Mouse (Mus musculus) spleen, embryonic (tissue): ENCODE measurements around the gene Lpin2.

Source experiments
- CTCF ChIA-PET: fragments of 350-600 bp; sonication (Branson Sonifier 250); formaldehyde crosslinking; loops from one replicate; lab custom pipeline; 2022; lab: Charles Lee

The Lpin2 gene

GRCm38 (mm10) chr17:71227128-71227895 lies 45.0 kb downstream of the Lpin2 start:
- CTCF ChIA-PET: no interaction called here

- CTCF ChIA-PET: interaction anchor here (1.2 kb wide), 1 partner anchor 133 kb away, joined by 4 read pairs; no protein-coding TSS in a partner anchor
Measured at GRCm38 (mm10) chr17:71228651-71229050, 46.3 kb downstream of the Lpin2 start.

- CTCF ChIA-PET: interaction anchor here (0.6 kb wide), 1 partner anchor 254 kb away, joined by 3 read pairs; no protein-coding TSS in a partner anchor
Measured at GRCm38 (mm10) chr17:71230108-71230709, 47.8 kb downstream of the Lpin2 start.

- CTCF ChIA-PET: no interaction called here
Measured at GRCm38 (mm10) chr17:71231998-71232397, 49.6 kb downstream of the Lpin2 start.

- CTCF ChIA-PET: interaction anchor here (0.6 kb wide), 1 partner anchor 143 kb away, joined by 6 read pairs; no protein-coding TSS in a partner anchor
Measured at GRCm38 (mm10) chr17:71233210-71233609, 50.9 kb downstream of the Lpin2 start.

GRCm38 (mm10) chr17:71234041-71234594 lies 51.8 kb downstream of the Lpin2 start:
- CTCF ChIA-PET: no interaction called here

GRCm38 (mm10) chr17:71235229-71235958 lies 53.0 kb downstream of the Lpin2 start:
- CTCF ChIA-PET: no interaction called here

GRCm38 (mm10) chr17:71238494-71238893 lies 56.1 kb downstream of the Lpin2 start:
- CTCF ChIA-PET: interaction anchor here (0.6 kb wide), 1 partner anchor 313 kb away, joined by 3 read pairs; no protein-coding TSS in a partner anchor

GRCm38 (mm10) chr17:71240811-71241210 lies 58.5 kb downstream of the Lpin2 start:
- CTCF ChIA-PET: no interaction called here

GRCm38 (mm10) chr17:71242666-71243065 lies 60.3 kb downstream of the Lpin2 start:
- CTCF ChIA-PET: no interaction called here

GRCm38 (mm10) chr17:71245133-71245532 lies 62.8 kb downstream of the Lpin2 start:
- CTCF ChIA-PET: no interaction called here

GRCm38 (mm10) chr17:71246022-71246421 lies 63.7 kb downstream of the Lpin2 start:
- CTCF ChIA-PET: no interaction called here

- CTCF ChIA-PET: no interaction called here
Measured at GRCm38 (mm10) chr17:71248963-71249362, 66.6 kb downstream of the Lpin2 start.

GRCm38 (mm10) chr17:71250046-71250445 lies 67.7 kb downstream of the Lpin2 start:
- CTCF ChIA-PET: no interaction called here

GRCm38 (mm10) chr17:71250819-71251600 lies 68.7 kb downstream of the Lpin2 start:
- CTCF ChIA-PET: no interaction called here

- CTCF ChIA-PET: interaction anchor here (0.7 kb wide), 1 partner anchor 15 kb away, joined by 3 read pairs; no protein-coding TSS in a partner anchor
Measured at GRCm38 (mm10) chr17:71251601-71252001, 69.2 kb downstream of the Lpin2 start.

- CTCF ChIA-PET: interaction anchor here (0.7 kb wide), 1 partner anchor 15 kb away, joined by 3 read pairs; no protein-coding TSS in a partner anchor
Measured at GRCm38 (mm10) chr17:71252101-71252500, 69.7 kb downstream of the Lpin2 start.

- CTCF ChIA-PET: no interaction called here
Measured at GRCm38 (mm10) chr17:71253391-71253790, 71.0 kb downstream of the Lpin2 start.

GRCm38 (mm10) chr17:71254106-71254505 lies 71.7 kb downstream of the Lpin2 start:
- CTCF ChIA-PET: interaction anchor here (0.6 kb wide), 1 partner anchor 423 kb away, joined by 3 read pairs; no protein-coding TSS in a partner anchor

- CTCF ChIA-PET: interaction anchor here (0.5 to 0.6 kb wide), 2 partner anchors 63 to 422 kb away, joined by 3 to 4 read pairs; no protein-coding TSS in a partner anchor
Measured at GRCm38 (mm10) chr17:71254736-71255135, 72.4 kb downstream of the Lpin2 start.
